Mouse (Mus musculus) right cerebral cortex, postnatal 14 days (tissue): ENCODE measurements around the gene Gm4869.

ENCODE experiments used
- DNase-seq: peaks from one replicate; pipeline ENCODE4 v3.0.0; 2022

The Gm4869 gene

GRCm38 (mm10) chr5:140538111-140538683 lies 92.8 kb downstream of the Gm4869 start:
- DNase-seq, result no peak

GRCm38 (mm10) chr5:140540106-140540505 lies 94.7 kb downstream of the Gm4869 start:
- peak; percentile 79 for DNase-seq

GRCm38 (mm10) chr5:140542811-140543575 lies 97.5 kb downstream of the Gm4869 start:
- DNase-seq, result peak; percentile 55
